In genomic region chr10:107122744-107123528, GRCm38 (mm10) we compare ENCODE assay signal across 8 mouse cellular contexts. TPM values are rescaled to one million over a fixed set of nuclear protein-coding genes. Genes with fewer than 3 reads are reported as not detected.
A peak's percentile ranks its signal among the peaks of the same experiment; 100 is the strongest.
DNase-seq lines count a peak whose midpoint lies in the region; ATAC-seq and TF ChIP-seq lines count a peak whose summit lies in the region.

No protein-coding gene starts in this region.

- DNase-seq in adrenal gland, postnatal 10 days, result peak; percentile 17
- no peak for DNase-seq in adrenal gland, adult 8-10 months
- DNase-seq in thymus, adult 2 months, result no peak
- DNase-seq in thymus, postnatal 14 days, result no peak
- DNase-seq in layer of hippocampus, postnatal 10 days (ENCODE audit: low spot score in 2 of 2), result no peak
- DNase-seq in spleen, postnatal 14 days (ENCODE audit: low spot score in 2 of 2), result no peak
- no peak for DNase-seq in left cerebral cortex, adult 9 months (ENCODE audit: low spot score in 2 of 2)

- no peaks in the 10 kb centered on the region for H3K27me3 ChIP-seq in thymus, adult 2 months (ENCODE audit: control insufficient read depth, insufficient read depth, low read length)
- no peaks in the 10 kb centered on the region for H3K27me3 ChIP-seq in liver, embryonic 12.5 days (replicated peaks)

- 0 out of 2 replicates have a peak overlapping the region, but pooled peaks have one; percentile 5 for H3K4me3 ChIP-seq in thymus, adult 2 months (ENCODE audit: control insufficient read depth, insufficient read depth, low read length)
- peak overlapping the region; percentile 43 for H3K4me3 ChIP-seq in liver, embryonic 12.5 days

- H3K9me3 ChIP-seq in liver, embryonic 12.5 days (replicated peaks), result no peaks in the 10 kb centered on the region

- no peak for TF ChIP-seq CTCF in thymus, adult 2 months (IDR thresholded peaks at IDR 0.05; ENCODE audit: borderline replicate concordance, control insufficient read depth, extremely low read depth, insufficient read depth, low read length, poor library complexity)

- H3K4me2 ChIP-seq in liver, embryonic 12.5 days, result peak overlapping the region; percentile 60

- H3K36me3 ChIP-seq in thymus, adult 2 months (ENCODE audit: control insufficient read depth, insufficient read depth, low read length), result no peaks in the 10 kb centered on the region
- no peaks in the 10 kb centered on the region for H3K36me3 ChIP-seq in liver, embryonic 12.5 days

- TF ChIP-seq POLR2A in thymus, adult 2 months (IDR thresholded peaks at IDR 0.05; ENCODE audit: control insufficient read depth, extremely low read depth, insufficient read depth, low read length, poor library complexity), result no peak

- no peak overlapping the region for H3K9ac ChIP-seq in liver, embryonic 12.5 days

- WGBS in thymus, adult 2 months, result 27% methylated on average over 9 of the region's 9 CpGs
- WGBS in liver, embryonic 12.5 days (ENCODE audit: insufficient replicate concordance), result 14% methylated on average over 9 of the region's 9 CpGs

- no peak overlapping the region for H3K27ac ChIP-seq in thymus, adult 2 months (ENCODE audit: control insufficient read depth, insufficient read depth, low read length)
- H3K27ac ChIP-seq in liver, embryonic 12.5 days, result no peak overlapping the region

- H3K4me1 ChIP-seq in thymus, adult 2 months (replicated peaks; ENCODE audit: control insufficient read depth, insufficient read depth, low read length), result no peaks in the 10 kb centered on the region
- no peaks in the 10 kb centered on the region for H3K4me1 ChIP-seq in liver, embryonic 12.5 days

- ATAC-seq in liver, embryonic 12.5 days, result peak; percentile 30; the same call in 1 of the 2 replicates

RNA-seq across cellular contexts. Expression of gene Acss3, which starts 0.5 kb away (rescaled TPM):
- 10 to 100 TPM in 1 of 2 experiments, 1 to 10 TPM in 1; 9.4 to 24.3 TPM for total RNA-seq in adrenal gland, postnatal 10 days (2021)
- total RNA-seq in adrenal gland, adult 8-10 months (2022), result 10 to 100 TPM in 3 of 4 experiments, 1 to 10 TPM in 1; 7.9 to 28.0 (median 18.0) TPM
- 0.84 and 0.90 TPM in 2 replicates for polyA plus RNA-seq in thymus, adult 2 months (2012; rRNA removed)
- polyA plus RNA-seq in liver, embryonic 12.5 days (2016; fragmentation: Nextera tagmentation; extraction: Ambion mirVana), result 0.31 and 0.33 TPM in 2 replicates
- 1 to 10 TPM; 1.0 TPM for total RNA-seq in layer of hippocampus, postnatal 10 days (2021)

Comparison
In these comparisons a context has a peak if more than half of its experiments do, and no peak if none do; other contexts are left out.
1. RNA of gene Acss3, which starts 0.5 kb away (total RNA-seq): 9.4 to 24.3 TPM in adrenal gland, postnatal 10 days and 7.9 to 28.0 TPM in adrenal gland, adult 8-10 months; 1.0 TPM in layer of hippocampus, postnatal 10 days; every median in the first group is over 4 times any median in the second.